Mouse (Mus musculus): ENCODE results near the gene Mxra8.

Mxra8 gene

GRCm38 (mm10) chr4:155863001-155863400 lies 23.5 kb downstream of the Mxra8 start, which contains the start of gene Tas1r3:
Tas1r3 (minus strand) TSS chr4:155863362.
- DNase-seq (ENCODE audit: low read depth, low spot score): no peak

DNA sequence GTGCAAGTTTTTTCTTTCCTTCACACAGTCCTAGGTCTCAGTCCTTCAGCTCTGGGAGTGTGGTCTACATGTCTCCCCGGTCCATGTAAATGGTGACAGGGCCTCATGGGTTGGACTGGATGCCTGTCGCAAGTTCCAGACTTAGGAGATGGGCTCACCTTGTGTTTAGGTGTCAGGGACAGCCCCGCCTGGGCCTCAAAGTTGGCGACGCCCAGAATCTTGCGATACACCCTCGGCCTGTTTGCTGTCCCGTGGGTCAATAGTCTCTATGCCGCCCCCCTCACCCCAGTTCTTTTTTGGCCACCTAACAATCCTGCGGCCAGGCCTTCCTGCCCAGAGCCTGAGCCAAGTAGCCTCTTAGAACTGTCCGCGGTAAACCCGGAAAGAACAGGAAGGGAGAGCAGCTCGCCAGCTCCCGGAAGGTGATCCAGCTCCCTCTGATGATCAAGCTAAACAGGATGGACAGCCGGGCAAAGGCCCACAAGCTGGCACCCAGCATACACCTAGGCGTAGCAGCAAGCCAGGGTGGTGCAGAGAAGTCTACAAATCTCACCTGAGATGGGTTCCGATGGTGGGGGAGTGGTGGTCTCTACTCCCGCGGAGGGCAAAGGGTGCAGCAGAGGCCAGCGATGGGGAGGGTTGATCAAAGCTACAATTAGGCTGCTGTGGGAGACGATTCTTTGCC lies 29.3 kb downstream of the Mxra8 start:
- no peak for DNase-seq (ENCODE audit: low read depth, low spot score)

DNA sequence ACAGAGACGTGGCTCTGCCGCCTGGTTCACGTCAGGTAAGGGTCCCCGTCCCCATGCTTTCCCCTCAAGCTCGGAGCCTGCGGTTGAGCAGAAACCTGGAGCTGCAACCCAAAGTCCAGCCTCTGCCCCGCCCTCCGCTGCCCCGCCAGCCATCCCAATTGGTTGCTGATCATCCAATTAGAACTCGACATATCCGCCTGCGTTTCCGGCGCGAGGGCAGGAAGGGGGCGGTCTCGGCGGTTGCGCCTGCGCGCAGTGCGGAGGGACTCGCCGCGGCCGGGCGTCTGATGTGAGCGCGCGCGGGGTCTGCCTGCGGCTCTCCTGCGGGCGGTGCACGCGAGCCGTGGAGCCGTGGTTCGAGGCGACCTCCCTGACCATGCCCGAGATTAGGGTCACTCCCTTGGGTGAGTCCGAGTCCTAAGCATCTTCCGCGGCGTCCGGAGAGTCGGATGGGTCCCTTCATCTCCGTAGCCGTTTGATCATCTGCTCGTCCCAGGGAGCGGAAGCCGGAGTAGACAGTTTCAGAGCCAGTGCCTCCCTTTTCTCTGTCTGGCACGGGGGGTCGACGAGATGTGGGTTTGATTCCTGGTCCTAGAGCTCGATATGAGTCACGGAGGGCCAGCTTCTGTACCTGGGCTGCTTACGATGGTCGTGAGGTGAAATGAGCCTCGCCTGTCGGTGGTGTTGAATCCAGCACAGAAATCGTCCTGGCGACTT lies 30.0 kb downstream of the Mxra8 start, which contains the start of the genes Cptp and Ints11:
TSS of gene Cptp (minus strand) at position 124 of the 717 bp plus-strand sequence.
TSS of gene Ints11 (plus strand) at position 230 of the 717 bp plus-strand sequence.
- peak; percentile 92 for DNase-seq (ENCODE audit: low read depth, low spot score)

GRCm38 (mm10) chr4:155871404-155871803 lies 31.9 kb downstream of the Mxra8 start:
- DNase-seq (ENCODE audit: low read depth, low spot score): no peak

- no peak for DNase-seq (ENCODE audit: low read depth, low spot score)
These were observed 44.1 kb downstream of the Mxra8 start for GRCm38 (mm10) chr4:155883587-155883986.

GRCm38 (mm10) chr4:155886330-155886729 lies 46.9 kb downstream of the Mxra8 start:
- no peak for DNase-seq (ENCODE audit: low read depth, low spot score)

DNA sequence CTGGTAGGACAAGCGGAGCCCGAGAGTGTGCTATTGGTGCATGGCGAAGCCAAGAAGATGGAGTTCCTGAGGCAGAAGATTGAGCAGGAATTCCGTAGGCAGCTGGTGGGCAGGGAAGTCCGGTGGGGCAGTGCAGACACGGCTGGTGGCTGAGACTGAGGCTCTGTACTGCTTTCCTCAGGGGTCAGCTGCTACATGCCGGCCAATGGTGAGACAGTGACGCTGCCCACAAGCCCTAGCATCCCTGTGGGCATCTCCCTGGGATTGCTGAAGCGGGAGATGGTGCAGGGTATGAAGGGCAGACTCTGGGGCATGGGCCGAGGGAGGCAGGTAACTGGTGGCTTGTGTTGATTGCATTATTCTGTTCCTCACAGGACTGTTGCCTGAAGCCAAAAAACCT lies 48.2 kb downstream of the Mxra8 start:
- no peak for DNase-seq (ENCODE audit: low read depth, low spot score)

GRCm38 (mm10) chr4:155888181-155888580 lies 48.7 kb downstream of the Mxra8 start:
- DNase-seq (ENCODE audit: low read depth, low spot score): no peak

- DNase-seq (ENCODE audit: low read depth, low spot score): no peak
These were observed 49.8 kb downstream of the Mxra8 start for GRCm38 (mm10) chr4:155889316-155889715.

DNA sequence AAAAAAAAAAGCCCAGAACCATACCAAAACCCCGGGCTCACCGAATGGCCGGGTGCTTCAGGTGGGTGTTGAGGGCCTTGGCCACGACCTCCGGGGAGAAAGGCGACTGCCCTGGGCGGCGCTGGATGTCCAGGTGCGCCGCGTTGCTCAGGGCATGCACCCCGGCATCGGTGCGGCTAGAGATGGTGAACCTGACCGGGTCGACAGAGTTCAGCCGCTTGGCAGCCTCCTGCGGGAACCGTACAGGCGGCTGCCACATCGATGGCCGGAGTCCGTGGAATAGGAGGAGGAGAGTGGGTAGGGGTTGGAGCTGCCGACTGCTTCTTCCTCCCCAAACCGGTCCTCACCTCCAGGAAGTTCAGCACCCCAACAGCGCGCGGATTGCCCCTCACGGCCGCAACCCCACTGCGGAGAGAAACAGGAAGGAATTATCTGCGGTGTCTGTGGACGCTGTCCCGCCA lies 51.6 kb downstream of the Mxra8 start:
- no peak for DNase-seq (ENCODE audit: low read depth, low spot score)

GRCm38 (mm10) chr4:155891551-155892001 lies 52.1 kb downstream of the Mxra8 start, which contains the start of the genes Pusl1 and Acap3:
Pusl1 (minus strand) TSS chr4:155891781.
Acap3 (plus strand) TSS chr4:155891822.
- peak; percentile 92 for DNase-seq (ENCODE audit: low read depth, low spot score)

DNA sequence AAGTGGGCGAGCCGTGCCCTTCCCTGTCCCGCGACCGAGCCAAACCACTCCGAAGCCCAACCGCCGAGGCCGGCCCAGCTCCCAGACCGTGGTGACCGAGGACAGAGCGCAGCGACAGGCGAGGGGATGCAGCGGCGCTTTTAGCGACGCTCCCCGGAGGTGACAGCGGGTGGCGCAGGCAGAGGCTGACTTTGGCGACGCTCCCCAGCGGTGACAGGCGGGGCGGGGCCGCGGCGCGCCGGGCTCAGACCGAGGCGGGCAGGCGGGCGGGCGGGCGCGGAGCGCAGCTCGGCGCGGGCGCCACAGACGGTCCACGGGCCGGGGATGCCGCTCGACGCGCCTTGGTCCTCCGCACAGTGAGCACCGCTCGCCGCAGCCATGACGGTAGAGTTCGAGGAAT lies 52.5 kb downstream of the Mxra8 start:
- peak; percentile 75 for DNase-seq (ENCODE audit: low read depth, low spot score)

DNA sequence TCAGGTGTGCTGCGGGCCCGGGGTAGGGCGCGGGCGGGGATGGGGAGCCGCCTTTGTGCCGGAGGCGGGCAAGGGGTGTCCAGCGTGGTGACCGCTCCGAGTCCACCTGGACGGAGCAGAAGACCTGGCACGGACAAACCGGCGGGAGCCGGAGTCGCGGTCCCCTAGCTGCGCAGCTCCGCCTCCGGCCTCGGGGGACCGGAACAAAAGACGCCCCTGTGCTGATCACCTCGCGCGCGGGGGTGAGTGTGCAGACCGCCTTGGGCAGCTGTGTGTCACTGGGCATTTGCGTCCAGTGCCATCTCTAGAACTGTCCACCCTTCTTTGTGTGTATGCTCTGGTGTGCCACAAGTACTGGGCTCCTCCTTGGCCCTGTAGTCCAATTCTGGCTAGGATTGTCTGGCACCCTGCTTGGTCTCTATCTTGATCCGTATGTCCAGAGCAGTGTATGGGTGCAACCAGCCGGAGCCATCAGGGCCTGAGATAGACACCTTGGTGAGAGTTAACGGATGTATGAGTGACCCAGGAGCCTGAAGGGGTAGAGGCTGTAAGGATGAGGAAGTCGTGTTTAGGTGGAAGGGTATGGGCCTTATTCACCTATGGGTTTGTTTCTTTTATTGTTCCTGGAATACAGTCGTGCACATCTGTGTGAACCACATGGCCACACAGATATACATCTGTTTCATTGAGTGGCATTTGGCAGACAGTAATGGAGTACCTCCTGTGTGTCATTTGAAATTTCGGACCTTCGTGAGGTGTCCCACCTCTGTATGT lies 53.1 kb downstream of the Mxra8 start:
- DNase-seq (ENCODE audit: low read depth, low spot score): no peak

DNA sequence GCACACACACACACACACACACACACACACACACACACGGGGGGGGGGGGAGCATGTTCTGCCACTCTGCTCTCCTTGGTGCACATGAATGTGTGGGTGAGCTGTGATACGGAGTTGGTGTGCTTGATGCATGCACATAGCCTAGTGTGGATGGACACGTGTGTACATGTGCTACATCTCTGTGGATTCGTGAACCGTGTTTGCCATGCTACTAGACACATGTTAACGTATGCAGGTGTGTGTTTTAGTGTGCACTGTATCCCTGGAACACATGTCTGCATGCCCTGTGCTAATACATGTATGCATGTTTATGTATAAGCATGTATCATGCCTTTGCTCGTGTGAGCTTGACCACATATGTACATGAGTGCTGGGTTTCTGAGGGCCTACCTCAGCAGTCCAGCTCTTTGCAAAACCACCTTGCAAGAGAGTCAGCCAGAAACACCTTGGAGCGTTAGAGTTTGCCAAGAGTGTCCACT lies 53.8 kb downstream of the Mxra8 start:
- no peak for DNase-seq (ENCODE audit: low read depth, low spot score)

Measured in retina, postnatal 7 days (tissue).